Mouse (Mus musculus): ENCODE measurements at regions not wholly inside any gene's neighbourhood (a gene's known extent, or its start where the extent isn't known, plus 50 kb on each side); places are given as distances from the start of the nearest gene placed in this dataset.

DNA sequence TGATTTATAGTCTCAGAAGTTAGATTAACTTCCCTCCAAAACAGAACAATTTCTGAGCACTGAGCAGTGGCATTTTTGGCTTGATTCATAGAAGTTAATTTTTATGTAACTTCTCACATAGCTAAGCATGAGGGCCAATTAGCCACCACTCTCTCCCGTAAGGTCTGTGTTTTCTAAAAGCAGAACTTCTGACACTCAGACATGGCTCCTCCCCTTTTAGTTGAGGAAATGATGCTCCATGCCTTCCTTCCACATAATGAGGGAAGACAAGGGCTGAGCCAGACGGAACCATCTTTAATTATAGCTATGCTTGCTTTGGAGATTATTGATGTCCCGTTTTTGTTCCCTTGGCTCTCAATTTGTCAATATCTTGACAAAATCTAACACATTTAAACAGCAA, 429.3 kb downstream of the Psat1 start:
- peaks cover 18% of the 10 kb centered on the region for H3K27me3 ChIP-seq
- 81% methylated on average over 3 of the region's 3 CpGs for WGBS
- no peak overlapping the region for H3K9ac ChIP-seq (replicated peaks)
- ATAC-seq (ENCODE audit: insufficient number of reproducible peaks, insufficient read depth, low FRiP score, low TSS enrichment, low read depth), result no peak
- no peaks in the 10 kb centered on the region for H3K36me3 ChIP-seq
- H3K4me1 ChIP-seq (replicated peaks), result no peaks in the 10 kb centered on the region
- H3K4me2 ChIP-seq, result no peak overlapping the region
- H3K9me3 ChIP-seq, result 0 out of 2 replicates have a peak, but pooled peaks cover under 1% of the 10 kb centered on the region
- no peak overlapping the region for H3K27ac ChIP-seq
- H3K4me3 ChIP-seq (replicated peaks), result no peak overlapping the region

GRCm38 (mm10) chr19:15516566-15517305, 430.4 kb downstream of the Psat1 start:
- Histone ChIP-seq H3K4me3 (replicated peaks) (no peak overlapping the region), H3K36me3 (no peaks in the 10 kb centered on the region), H3K9ac (replicated peaks) (no peak overlapping the region), H3K9me3 (no peaks in the 10 kb centered on the region), H3K27me3 (peaks cover 18% of the 10 kb centered on the region), H3K4me2 (no peak overlapping the region), H3K27ac (no peak overlapping the region), H3K4me1 (replicated peaks) (no peaks in the 10 kb centered on the region)
- ATAC-seq (ENCODE audit: insufficient number of reproducible peaks, insufficient read depth, low FRiP score, low TSS enrichment, low read depth), result no peak
- 43% methylated on average over 17 of the region's 17 CpGs for WGBS

DNA sequence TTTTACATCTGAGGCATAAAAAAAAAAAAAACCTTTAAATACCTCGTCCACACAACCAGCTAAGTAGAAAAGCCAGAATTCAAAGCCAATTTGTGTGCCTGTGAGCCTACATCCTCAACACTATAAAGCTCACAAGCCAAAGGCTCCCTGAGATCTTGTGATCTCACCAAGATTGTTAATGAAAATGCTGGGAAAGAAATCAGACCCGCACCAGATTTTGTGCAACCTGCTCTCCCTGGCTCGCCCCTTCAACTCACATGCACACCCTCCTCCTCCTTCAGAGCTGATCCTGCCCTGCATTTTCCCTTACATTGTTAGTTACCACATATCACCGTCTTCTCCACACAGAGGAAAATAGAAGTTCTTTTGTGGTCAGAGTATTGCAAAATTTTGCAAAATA, 433.9 kb downstream of the Psat1 start:
- no peaks in the 10 kb centered on the region for H3K4me1 ChIP-seq (replicated peaks)
- H3K27ac ChIP-seq, result no peak overlapping the region
- 79% methylated on average over 4 of the region's 4 CpGs for WGBS
- no peak overlapping the region for H3K4me3 ChIP-seq (replicated peaks)
- H3K36me3 ChIP-seq, result no peaks in the 10 kb centered on the region
- H3K4me2 ChIP-seq, result no peak overlapping the region
- no peak overlapping the region for H3K9ac ChIP-seq (replicated peaks)
- H3K27me3 ChIP-seq, result peaks cover 18% of the 10 kb centered on the region
- H3K9me3 ChIP-seq, result no peaks in the 10 kb centered on the region
- no peak for ATAC-seq (ENCODE audit: insufficient number of reproducible peaks, insufficient read depth, low FRiP score, low TSS enrichment, low read depth)

- no peak overlapping the region for H3K4me3 ChIP-seq (replicated peaks)
- H3K36me3 ChIP-seq, result no peaks in the 10 kb centered on the region
- no peak overlapping the region for H3K27ac ChIP-seq
- WGBS, result 86% methylated on average over 1 of the region's 1 CpGs
- no peaks in the 10 kb centered on the region for H3K4me1 ChIP-seq (replicated peaks)
- H3K9me3 ChIP-seq, result no peaks in the 10 kb centered on the region
- ATAC-seq (ENCODE audit: insufficient number of reproducible peaks, insufficient read depth, low FRiP score, low TSS enrichment, low read depth), result no peak
- H3K4me2 ChIP-seq, result no peak overlapping the region
- peaks cover 5% of the 10 kb centered on the region; the same call in 1 of the 2 replicates for H3K27me3 ChIP-seq
- H3K9ac ChIP-seq (replicated peaks), result no peak overlapping the region
Observed at GRCm38 (mm10) chr19:15510395-15510794, 436.7 kb downstream of the Psat1 start.

DNA sequence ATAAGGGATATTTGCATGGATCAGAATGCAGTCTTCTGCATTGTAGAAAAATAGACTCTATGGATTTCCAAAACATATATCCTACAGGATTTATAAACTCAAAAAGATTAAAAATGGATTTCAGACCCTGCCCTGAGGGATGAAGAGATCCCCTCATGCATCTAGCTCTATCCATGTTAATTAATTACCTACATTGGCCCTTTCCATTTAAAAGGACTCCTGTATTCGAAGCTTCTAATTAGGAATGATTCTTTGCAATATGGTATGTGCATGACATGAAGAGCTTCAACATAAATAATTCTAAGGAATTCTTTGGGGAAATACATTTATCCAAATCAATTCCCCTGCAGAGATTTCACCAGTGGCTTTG, 444.2 kb downstream of the Psat1 start:
- H3K4me3 ChIP-seq (replicated peaks), result no peak overlapping the region
- no peaks in the 10 kb centered on the region for H3K36me3 ChIP-seq
- H3K9me3 ChIP-seq, result no peaks in the 10 kb centered on the region
- H3K9ac ChIP-seq (replicated peaks), result no peak overlapping the region
- ATAC-seq (ENCODE audit: insufficient number of reproducible peaks, insufficient read depth, low FRiP score, low TSS enrichment, low read depth), result no peak
- peaks cover 5% of the 10 kb centered on the region; the same call in 1 of the 2 replicates for H3K4me1 ChIP-seq (replicated peaks)
- WGBS, result 67% methylated on average over 1 of the region's 1 CpGs
- peaks cover 14% of the 10 kb centered on the region; the same call in 1 of the 2 replicates for H3K27me3 ChIP-seq
- no peak overlapping the region for H3K4me2 ChIP-seq
- H3K27ac ChIP-seq, result no peak overlapping the region

- no peak overlapping the region for H3K9ac ChIP-seq (replicated peaks)
- no peaks in the 10 kb centered on the region for H3K36me3 ChIP-seq
- H3K27me3 ChIP-seq, result peaks cover 14% of the 10 kb centered on the region; the same call in 1 of the 2 replicates
- no peak overlapping the region for H3K27ac ChIP-seq
- H3K9me3 ChIP-seq, result no peaks in the 10 kb centered on the region
- H3K4me2 ChIP-seq, result no peak overlapping the region
- 24% methylated on average over 9 of the region's 9 CpGs for WGBS
- H3K4me1 ChIP-seq (replicated peaks), result peaks cover 5% of the 10 kb centered on the region; the same call in 1 of the 2 replicates
- ATAC-seq (ENCODE audit: insufficient number of reproducible peaks, insufficient read depth, low FRiP score, low TSS enrichment, low read depth), result no peak
- no peak overlapping the region for H3K4me3 ChIP-seq (replicated peaks)
Observed at GRCm38 (mm10) chr19:15502315-15502984, 444.7 kb downstream of the Psat1 start.

DNA sequence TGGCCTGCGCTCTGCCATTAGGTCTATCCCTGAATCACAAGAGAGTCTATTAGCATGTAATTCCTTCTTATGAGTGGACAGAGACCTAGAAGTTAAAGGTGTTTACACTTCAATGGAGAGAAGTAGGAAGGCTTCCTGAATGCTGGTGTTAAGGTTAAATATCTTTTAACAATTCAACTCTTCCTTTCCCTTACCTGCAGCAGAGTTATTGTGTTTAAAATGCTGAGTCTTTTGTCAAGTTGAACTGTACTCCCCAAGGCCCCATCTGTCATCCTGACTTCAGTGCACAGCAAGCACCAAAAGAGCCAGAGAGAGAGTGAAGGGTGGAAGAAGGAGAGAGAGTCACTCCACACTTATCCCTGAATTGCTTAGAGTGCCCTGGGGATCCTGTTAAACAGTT, 451.6 kb downstream of the Psat1 start:
- Histone ChIP-seq H3K36me3 (no peaks in the 10 kb centered on the region), H3K27ac (no peak overlapping the region), H3K4me1 (replicated peaks) (no peaks in the 10 kb centered on the region), H3K27me3 (no peaks in the 10 kb centered on the region), H3K4me3 (replicated peaks) (no peak overlapping the region), H3K9ac (replicated peaks) (no peak overlapping the region), H3K4me2 (no peak overlapping the region), H3K9me3 (no peaks in the 10 kb centered on the region)
- 76% methylated on average over 1 of the region's 1 CpGs for WGBS
- ATAC-seq (ENCODE audit: insufficient number of reproducible peaks, insufficient read depth, low FRiP score, low TSS enrichment, low read depth), result no peak

GRCm38 (mm10) chr19:15487576-15487975, 459.6 kb downstream of the Psat1 start:
- Histone ChIP-seq H3K4me2 (no peak overlapping the region), H3K27ac (no peak overlapping the region)
- WGBS, result 86% methylated on average over 5 of the region's 5 CpGs

DNA sequence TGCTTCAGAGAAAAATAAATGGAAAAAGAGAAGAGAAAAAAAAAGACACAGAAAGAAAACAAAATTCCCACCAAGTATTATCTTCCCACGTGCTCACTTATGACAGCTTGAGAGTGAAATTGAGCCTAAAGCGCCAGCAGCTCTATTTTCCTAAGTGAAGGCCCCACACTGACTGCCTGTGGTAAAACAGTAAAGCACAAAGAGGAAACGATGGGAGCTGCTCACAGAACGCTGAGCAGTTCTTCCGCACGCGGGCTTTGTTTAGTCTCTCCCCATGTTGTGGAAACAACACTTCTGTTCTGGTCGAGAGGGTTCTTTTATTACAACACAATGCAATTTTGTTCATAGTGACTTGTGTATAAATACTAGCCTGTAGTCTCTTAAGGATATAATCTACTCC, 465.5 kb downstream of the Psat1 start:
- ATAC-seq (ENCODE audit: insufficient number of reproducible peaks, insufficient read depth, low FRiP score, low TSS enrichment, low read depth), result no peak
- H3K9ac ChIP-seq (replicated peaks), result no peak overlapping the region
- no peaks in the 10 kb centered on the region for H3K36me3 ChIP-seq
- no peak overlapping the region for H3K4me3 ChIP-seq (replicated peaks)
- 54% methylated on average over 8 of the region's 8 CpGs for WGBS
- no peaks in the 10 kb centered on the region for H3K27me3 ChIP-seq
- no peaks in the 10 kb centered on the region for H3K9me3 ChIP-seq
- H3K27ac ChIP-seq, result no peak overlapping the region
- H3K4me2 ChIP-seq, result no peak overlapping the region
- no peaks in the 10 kb centered on the region for H3K4me1 ChIP-seq (replicated peaks)

More at GRCm38 (mm10) chr19:15487576-15487975, 459.6 kb downstream of the Psat1 start:
- Histone ChIP-seq H3K4me3 (replicated peaks) (no peak overlapping the region), H3K36me3 (no peaks in the 10 kb centered on the region), H3K4me1 (replicated peaks) (no peaks in the 10 kb centered on the region), H3K9ac (replicated peaks) (no peak overlapping the region), H3K27me3 (no peaks in the 10 kb centered on the region), H3K9me3 (no peaks in the 10 kb centered on the region)
- no peak for ATAC-seq (ENCODE audit: insufficient number of reproducible peaks, insufficient read depth, low FRiP score, low TSS enrichment, low read depth)

DNA sequence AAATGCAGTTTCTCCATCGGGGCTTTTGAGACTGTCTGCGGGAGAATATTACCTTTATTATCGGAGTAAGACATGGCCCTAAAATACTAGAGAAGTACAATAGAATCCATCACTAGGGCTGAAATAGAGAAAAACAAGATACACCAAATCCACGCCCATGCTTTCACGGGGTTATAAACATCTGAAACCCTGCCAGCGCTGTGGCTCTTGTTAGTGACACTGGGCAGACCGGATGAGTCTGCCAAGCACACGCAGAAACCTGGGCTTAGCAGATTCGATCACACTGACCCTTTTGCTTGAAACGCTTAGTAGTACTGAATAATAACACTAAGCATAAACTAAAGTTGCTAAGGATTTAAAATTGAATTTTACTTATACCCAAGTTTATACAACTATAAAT, 477.6 kb downstream of the Psat1 start:
- ATAC-seq (ENCODE audit: insufficient number of reproducible peaks, insufficient read depth, low FRiP score, low TSS enrichment, low read depth), result no peak
- H3K4me2 ChIP-seq, result no peak overlapping the region
- H3K36me3 ChIP-seq, result no peaks in the 10 kb centered on the region
- H3K27ac ChIP-seq, result no peak overlapping the region
- H3K9ac ChIP-seq (replicated peaks), result no peak overlapping the region
- H3K9me3 ChIP-seq, result no peaks in the 10 kb centered on the region
- 84% methylated on average over 10 of the region's 10 CpGs for WGBS
- no peaks in the 10 kb centered on the region for H3K27me3 ChIP-seq
- H3K4me1 ChIP-seq (replicated peaks), result peaks cover 5% of the 10 kb centered on the region
- H3K4me3 ChIP-seq (replicated peaks), result no peak overlapping the region

- no peak overlapping the region for H3K4me3 ChIP-seq (replicated peaks)
- H3K4me1 ChIP-seq (replicated peaks), result peaks cover 5% of the 10 kb centered on the region
- no peak overlapping the region for H3K9ac ChIP-seq (replicated peaks)
- no peaks in the 10 kb centered on the region for H3K27me3 ChIP-seq
- WGBS, result 89% methylated on average over 8 of the region's 8 CpGs
- ATAC-seq (ENCODE audit: insufficient number of reproducible peaks, insufficient read depth, low FRiP score, low TSS enrichment, low read depth), result no peak
- no peaks in the 10 kb centered on the region for H3K9me3 ChIP-seq
- H3K4me2 ChIP-seq, result no peak overlapping the region
- no peaks in the 10 kb centered on the region for H3K36me3 ChIP-seq
- H3K27ac ChIP-seq, result no peak overlapping the region
Observed at GRCm38 (mm10) chr19:15466713-15467112, 480.4 kb downstream of the Psat1 start.

Data from limb, embryonic 12.5 days (tissue).